Mouse (Mus musculus): Measurements from ENCODE around the gene Bbs12.

The Bbs12 gene

DNA sequence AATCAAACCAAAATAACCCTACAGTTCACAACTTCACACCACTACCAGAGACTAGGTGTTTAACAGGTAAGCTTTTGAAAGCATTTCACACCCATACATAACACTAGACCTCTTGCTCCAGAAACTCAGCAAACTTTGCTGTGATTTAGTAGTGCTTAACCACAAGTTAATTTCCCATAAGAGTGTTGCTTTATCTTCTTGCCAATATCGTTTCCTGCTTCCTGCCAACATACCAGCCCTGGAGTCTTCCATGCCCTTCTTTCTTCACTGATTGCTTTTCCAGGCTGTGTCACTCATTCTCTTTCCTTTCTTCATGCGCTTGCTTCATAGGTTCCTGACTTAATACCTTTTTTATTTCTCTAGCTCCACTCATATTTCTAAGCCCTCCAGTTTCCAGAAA, 16.1 kb downstream of the Bbs12 start:
- DNase-seq = no peak

DNA sequence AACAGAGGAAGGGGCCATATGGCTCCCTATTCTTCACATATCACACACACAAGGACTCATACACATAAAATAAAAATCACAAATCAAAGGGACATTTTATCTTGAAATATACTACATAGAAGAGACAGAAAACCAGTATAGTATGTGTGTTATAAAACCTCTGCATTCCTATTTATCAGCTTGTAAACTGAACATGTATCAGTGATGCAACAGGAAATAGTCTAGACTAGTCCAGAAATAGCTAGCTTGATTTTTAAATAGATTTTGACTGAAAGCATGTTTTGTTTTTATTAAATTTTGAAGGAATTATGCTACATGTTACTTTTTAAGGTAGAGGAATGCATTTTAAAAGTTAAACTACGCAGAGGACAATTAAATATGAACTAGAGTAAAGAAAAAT, 17.6 kb downstream of the Bbs12 start:
- no peak for DNase-seq

DNA sequence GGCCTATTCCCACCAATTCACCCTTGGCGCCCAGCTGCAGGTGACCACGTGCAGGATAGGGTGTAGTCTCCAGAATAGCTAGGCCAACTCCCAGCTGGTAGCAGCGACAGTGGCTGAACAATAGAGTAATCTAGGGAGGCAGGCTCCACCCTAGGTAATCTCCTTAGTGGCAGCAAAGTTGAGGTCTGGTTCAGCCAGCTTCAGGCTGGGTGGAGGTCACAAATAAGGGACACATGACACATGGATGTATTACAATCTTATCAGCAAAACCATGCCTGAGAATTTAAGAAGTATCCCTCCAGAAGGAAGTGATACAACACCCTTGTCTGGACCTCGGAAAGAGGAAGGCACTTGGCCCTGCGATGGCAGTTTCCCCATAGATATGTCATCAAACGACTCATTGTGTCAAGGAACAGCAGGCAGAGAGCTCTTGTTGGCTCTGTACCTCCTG, 19.7 kb downstream of the Bbs12 start:
- no peak for DNase-seq

DNA sequence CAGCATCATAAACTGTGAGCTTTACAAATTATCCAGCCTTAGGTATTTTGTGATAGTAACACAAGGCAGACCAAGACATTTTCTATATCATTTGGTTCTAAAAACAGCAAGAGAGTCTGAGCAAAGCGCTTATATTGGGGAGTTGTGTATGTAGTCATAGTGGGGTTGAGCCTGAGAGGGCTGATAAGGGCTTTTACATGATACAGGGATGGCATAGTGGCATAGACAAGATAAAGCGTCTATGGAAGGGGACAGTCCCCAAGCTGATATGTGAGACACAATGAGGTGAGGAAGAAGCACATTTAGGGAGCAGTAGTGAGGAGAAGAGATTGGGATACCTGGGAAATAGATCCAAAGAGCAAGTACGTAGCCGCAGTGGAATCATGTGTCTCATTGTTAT, 21.7 kb downstream of the Bbs12 start:
- no peak for DNase-seq

DNA sequence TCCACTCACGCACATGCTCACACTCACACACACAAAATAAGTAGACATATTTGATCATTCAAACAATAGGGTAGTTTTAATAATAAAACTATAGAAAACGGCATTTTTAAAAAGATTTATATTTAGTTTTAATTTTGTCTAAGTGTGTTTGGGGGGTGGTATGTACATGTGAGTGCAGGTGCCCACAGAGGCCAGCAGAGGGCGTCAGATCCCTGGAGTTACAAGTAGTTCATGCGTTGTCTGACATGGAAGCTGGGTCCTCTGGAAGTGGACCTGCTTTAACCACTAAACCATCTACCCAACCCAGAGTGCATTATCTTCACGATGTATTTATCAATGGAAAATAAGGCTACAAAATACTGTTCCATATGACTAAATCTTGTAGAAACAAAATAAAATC, 28.8 kb downstream of the Bbs12 start:
- peak; percentile 5 to 39 for DNase-seq

DNA sequence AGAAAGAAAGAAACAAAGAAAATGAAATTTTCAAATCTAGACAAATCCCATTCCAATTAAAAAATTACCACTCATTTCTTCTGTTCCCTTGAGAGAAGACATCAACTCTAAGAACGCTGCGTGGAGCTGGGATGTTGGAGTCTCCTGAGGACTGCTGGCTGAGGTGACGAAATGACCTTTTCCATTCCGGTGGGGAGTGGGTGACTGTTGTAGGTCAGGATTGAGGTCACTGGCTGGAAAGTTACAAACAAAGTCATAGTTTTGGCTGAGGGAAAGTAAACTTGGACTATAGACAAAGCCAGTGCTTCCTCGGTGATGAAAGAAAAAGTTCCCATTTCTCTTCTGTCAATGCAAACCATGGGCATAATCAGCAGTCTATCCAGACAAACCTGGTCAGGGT, 30.5 kb downstream of the Bbs12 start:
- no peak for DNase-seq

DNA sequence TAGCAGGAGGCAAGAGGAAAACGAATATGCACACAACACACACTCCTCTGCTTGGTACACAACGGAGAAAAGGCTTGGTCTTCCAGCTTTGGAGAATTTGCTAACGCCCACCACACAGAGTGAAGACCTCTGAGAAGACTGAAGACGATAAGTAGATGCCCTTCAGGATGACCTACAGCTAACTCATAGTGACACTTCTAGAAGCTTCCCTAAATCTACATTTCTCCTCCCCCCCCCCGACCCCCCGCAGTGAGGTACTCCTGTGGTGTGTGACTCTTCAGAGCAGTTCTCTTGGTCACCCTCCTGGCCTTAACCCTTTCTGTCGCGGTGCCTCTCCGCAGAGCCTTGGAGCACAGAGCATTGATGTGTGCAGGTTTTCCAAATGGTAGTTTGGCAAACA, 35.3 kb downstream of the Bbs12 start:
- DNase-seq = no peak

DNA sequence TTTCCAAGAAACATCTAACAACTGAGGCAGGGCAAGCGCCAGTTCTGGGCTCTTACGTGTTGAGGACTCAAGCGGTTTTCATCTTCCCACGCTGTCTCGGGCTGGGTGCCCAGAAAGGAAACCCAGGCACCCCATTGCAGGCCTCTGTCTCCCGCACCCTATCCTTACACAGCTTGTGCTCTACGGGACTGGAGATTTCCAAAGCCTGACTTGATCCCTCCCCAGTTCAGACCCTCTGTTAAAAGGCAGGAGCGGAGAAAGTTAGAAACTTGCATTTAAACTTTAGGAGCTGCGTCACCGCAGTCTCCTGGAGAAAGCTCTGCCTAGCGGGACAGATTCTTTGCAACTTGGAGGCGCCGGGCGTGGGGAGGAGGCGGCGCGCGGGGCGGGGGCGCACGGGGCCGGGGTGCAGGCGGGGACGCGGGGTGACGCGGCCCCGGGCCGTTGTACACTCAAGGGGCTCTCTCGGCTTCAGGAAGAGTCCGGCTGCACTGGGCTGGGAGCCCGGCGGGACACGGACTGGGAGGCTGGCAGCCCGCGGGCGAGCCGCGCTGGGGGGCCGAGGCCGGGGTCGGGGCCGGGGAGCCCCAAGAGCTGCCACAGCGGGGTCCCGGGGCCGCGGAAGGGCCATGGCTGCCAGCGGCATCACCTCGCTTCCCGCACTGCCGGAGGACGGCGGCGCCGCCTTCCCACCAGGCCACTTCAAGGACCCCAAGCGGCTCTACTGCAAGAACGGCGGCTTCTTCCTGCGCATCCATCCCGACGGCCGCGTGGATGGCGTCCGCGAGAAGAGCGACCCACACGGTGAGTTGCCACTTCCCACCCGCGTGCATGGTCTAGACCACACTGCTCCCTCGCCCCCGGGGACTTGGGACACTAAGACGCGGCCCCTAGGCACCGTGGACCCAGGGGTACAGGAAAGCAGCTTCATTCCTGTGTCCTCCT, 36.1 kb downstream of the Bbs12 start, which contains the start of gene Fgf2:
TSS of gene Fgf2 (plus strand) at position 126 of the 945 bp plus-strand sequence.
- peak; percentile 17 to 20 for DNase-seq

DNA sequence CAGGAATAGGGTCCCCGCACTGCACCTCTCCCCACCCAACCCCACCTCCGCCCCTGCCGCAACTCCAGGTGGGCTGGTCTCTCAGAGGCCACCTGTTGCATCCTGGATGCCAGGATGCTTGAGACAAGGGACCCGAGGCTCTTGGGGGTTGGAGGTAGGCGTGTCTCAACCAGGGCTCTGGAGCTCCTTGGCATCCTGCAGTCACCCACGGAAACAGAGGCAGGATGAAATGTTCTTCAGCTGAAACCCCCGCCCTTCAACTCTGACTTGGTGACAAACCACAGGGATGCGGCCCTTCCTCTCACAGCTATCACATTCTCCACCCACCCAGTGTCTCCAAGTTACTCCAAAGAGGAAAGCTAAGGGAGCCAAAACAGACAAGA, 36.8 kb downstream of the Bbs12 start:
- peak in 1 of 2 experiments; percentile 7 for DNase-seq

DNA sequence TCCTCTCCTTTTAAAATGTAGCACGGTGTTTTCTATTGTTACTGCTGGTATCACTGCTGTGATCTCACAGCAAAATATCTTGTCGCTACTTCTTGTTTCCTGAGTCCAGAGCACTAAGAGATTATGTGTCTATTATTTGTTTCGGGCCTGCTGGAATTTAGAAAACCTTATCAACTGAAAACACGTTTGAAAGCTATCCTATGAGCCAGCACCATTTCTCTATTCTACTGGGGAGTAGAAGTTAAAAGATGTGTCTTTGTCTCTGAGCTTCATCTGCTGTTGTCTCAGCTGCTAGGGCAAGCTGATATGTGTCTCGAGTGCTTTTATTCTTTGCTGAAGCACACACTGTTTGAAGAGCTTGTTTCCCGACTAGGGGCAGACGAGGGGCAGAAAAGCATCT, 38.0 kb downstream of the Bbs12 start:
- DNase-seq = no peak

DNA sequence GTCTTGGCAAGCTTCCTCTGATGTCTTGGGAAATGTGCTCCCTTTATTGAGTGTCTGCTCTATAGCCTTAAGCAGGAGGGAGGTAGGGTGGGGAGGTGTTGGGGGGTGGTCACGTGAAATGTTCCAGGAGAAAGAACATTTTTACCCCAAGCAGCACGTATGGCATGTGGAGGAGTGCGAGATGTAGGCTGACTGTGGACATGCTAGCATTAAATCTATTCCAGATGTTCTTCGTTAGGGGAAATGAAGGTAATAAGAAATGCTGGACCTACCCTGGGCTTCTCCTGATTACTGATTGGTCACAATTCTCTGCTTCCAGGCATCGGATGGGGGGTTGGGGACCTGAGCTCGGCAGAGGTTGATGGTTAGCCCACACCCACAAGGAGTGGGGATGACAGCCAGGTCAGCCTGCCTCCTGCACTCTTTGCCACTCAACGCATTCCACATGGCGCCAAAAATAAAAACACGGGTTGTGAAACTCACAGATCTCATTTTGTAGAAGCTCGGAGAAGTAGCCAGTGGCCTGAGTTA, 41.7 kb downstream of the Bbs12 start:
- no peak for DNase-seq

DNA sequence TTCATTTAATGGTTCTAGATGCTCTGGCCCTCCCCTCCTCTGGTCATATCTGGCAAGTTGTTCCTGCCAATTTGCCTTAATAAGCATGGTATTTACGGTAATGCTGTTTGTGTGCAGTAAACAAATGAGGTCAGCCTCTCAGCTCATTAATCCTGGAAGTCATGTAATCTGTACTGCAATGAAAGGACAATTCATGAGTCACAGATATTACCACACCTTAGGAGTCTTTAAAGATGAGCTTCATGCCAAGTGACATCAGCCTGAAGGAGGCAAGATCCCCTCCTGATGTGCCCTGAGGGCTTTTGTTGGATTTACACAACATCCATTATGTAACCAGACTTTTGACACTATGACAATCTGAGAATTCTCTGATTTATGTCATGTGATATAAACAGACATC, 42.4 kb downstream of the Bbs12 start:
- DNase-seq = no peak

DNA sequence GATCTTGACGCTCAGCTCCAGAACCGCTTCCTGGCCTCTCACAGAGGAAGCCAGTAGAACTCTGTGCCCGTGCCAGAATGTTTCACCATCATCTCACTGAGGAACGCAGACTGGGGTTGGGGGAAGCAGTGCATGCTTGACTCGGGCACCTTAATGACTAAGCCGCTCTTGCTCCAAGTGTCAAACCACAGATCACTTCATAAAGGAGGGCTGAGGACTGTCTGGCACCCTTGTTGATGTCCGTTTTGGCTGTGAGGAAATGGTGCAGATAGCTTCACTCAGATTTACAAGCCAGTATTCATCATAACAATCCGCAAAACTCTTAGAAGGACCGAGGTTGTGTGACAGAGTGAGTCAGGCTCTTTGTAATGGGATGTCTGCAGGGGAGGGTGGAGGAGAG, 48.4 kb downstream of the Bbs12 start:
- DNase-seq = no peak

DNA sequence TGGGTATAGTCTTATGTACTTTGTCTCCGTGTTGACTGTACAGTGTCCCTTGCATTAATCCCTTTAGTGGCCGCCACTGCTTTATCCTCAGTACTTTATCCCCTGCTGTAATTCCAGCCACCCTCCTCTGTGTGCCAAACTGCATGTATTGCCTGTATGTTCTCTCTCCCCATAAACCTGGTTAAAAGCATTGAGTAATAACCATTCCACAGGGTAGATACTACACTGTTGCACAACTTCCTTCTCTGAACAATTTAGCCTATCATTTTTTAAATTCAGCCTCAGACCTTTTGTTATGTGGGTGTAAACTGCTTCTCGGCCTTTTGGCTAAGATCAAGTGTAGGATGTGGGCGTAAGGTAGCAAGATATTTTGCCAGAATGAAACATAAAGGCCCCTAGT, 52.8 kb downstream of the Bbs12 start:
- no peak for DNase-seq

DNA sequence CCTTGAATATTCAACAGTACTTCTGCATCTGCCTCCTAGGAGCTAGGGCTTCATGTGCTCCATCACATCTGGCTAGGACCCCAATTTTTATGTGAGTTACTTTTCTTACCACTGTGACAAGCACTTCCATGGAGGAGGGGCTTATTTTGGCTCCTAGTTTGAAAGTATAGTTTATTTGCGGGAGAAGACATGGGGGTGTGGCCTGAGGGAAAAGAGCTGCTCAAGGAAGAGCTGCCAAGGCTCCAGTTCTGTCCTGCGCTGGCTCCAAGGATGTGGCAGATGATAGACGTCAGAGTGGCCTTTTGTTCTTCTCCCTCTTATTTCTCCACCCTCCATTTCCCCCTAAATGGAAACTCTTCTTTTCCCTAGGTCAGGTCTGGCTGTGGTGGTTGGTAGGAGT, 53.6 kb downstream of the Bbs12 start:
- DNase-seq = no peak

DNA sequence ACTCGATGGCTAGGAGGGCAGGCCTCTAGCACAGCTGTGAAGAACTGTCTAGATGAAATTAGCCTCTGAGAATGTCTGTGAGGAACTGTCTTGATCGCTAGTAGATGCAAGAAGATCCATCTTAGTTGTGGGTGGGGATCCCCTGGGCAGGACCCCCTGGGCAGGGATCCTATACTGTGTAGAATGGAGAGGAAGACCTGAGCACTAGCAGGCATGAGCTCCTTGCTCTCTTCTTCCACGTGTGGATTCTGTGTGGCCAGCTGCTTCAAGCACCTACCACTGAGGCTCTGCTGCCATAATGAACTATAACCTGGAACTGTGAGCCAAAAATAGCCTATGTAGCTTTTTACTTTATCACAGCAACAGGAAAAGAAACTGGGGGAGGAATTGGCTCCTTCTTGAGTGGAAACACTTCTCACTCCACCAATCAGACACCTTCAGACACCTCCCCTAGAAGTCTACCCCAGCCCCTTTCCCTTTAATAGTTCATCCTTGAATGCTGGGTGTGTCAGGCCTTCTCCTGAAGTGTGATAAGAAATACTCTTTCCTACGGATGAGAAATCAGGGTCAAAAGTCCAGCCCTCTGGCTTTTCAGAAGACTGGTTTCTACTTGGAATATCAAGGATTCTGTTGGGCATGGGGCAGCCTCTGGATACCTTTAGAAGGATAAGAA, 54.2 kb downstream of the Bbs12 start:
- no peak for DNase-seq

DNA sequence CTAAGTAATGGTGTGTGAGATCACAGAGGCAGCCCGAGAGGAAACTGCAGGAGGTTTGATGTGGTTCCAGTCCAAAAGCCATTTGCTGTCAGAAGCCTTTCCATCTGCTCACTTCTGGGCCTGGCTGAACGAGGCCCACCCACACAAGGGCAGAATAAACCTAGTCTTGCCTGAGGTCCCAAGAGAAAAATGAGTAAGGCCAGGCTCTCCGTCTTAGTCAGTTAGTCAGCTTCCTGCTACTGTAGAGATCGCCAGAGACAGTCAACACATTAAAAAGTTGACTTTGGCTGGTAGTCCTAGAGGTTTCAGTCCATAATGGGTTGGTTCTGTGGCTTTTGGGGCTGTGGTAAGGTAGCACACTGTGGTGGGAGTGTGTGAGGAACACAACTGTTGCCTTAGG, 58.1 kb downstream of the Bbs12 start:
- no peak for DNase-seq
